Mouse (Mus musculus) heart, postnatal 0 days (tissue): ENCODE measurements around the gene Syncrip. TPM values are rescaled to one million over a fixed set of nuclear protein-coding genes. Genes with fewer than 3 reads are reported as not detected.
A peak's percentile ranks its signal among the peaks of the same experiment; 100 is the strongest.

ENCODE experiments used
- ATAC-seq: fragments of 200-750 bp; cut with Nextera tagmentation; 2 replicates; pipeline ENCODE4 v1.8.0; 2017; ENCODE audit warnings: low read depth, moderate number of reproducible peaks, moderate library complexity; ENCODE audit not compliant: insufficient read depth
- DNase-seq: peaks from one replicate; pipeline ENCODE4 v3.0.0-alpha.2; 2016; ENCODE audit warnings: low spot score
- H3K27ac ChIP-seq: fragments of 300-500 bp; sonication (generic); 2 replicates; pipeline ENCODE4 v1.5.1; 2014; ENCODE audit warnings: low read depth, mild to moderate bottlenecking
- H3K27me3 ChIP-seq: fragments of 300-500 bp; sonication (generic); 2 replicates; pipeline ENCODE4 v1.6.1; 2014; ENCODE audit warnings: low read length, mixed read lengths; ENCODE audit not compliant: control insufficient read depth, insufficient read depth
- H3K36me3 ChIP-seq: fragments of 300-500 bp; sonication (generic); replicated peaks from 2 replicates; pipeline ENCODE4 v1.6.1; 2014; ENCODE audit warnings: low read length, mixed read lengths; ENCODE audit not compliant: control insufficient read depth, insufficient read depth
- H3K4me1 ChIP-seq: fragments of 300-500 bp; sonication (generic); 2 replicates; pipeline ENCODE4 v1.6.1; 2014; ENCODE audit warnings: antibody characterized with exemption; ENCODE audit not compliant: control insufficient read depth, insufficient read depth
- H3K4me2 ChIP-seq: fragments of 300-500 bp; sonication (generic); 2 replicates; pipeline ENCODE4 v1.6.1; 2014; ENCODE audit warnings: low read depth, mild to moderate bottlenecking, low read length, moderate library complexity
- H3K4me3 ChIP-seq: fragments of 300-500 bp; sonication (generic); 2 replicates; pipeline ENCODE4 v1.5.1; 2014; ENCODE audit warnings: low read depth, low read length
- H3K9ac ChIP-seq: fragments of 300-500 bp; sonication (generic); replicated peaks from 2 replicates; pipeline ENCODE4 v1.6.1; 2014; ENCODE audit warnings: low read depth, low read length, mixed read lengths
- H3K9me3 ChIP-seq: fragments of 300-500 bp; sonication (generic); replicated peaks from 2 replicates; pipeline ENCODE4 v1.6.1; 2016; ENCODE audit warnings: low read length; ENCODE audit not compliant: control insufficient read depth
- CTCF ChIP-seq: IDR thresholded peaks from 2 replicates; pipeline ENCODE4 v1.5.1; 2016; ENCODE audit warnings: antibody characterized with exemption, control low read depth, low read depth
- EP300 ChIP-seq: IDR thresholded peaks from 2 replicates; pipeline ENCODE4 v1.6.1; 2016; ENCODE audit warnings: antibody characterized with exemption, low read depth
- WGBS: fragments of 180-500 bp; shearing (Covaris S2); extraction: QIAGEN DNeasy Blood & Tissue Kit; methylation state at CpG from one replicate; pipeline ENCODE4 v1.1.7; 2014; 5-methylcytosine and 5-hydroxymethylcytosine counted together
- polyA plus RNA-seq: library from polyadenylated mRNA; unstranded; fragments of >200 nt; fragmentation: Nextera tagmentation; extraction: Ambion mirVana; gene quantifications from 2 replicates; pipeline ENCODE4 v1.2.1, GENCODE M21; 2015
- total RNA-seq: library from RNA; depleted of rRNA; stranded (reverse); fragments of >200 nt; gene quantifications from 2 replicates; pipeline ENCODE4 v1.2.3, GENCODE M21; 2014; ENCODE audit warnings: low replicate concordance

Syncrip gene
- total and polyA plus RNA-seq, 2 experiments from 2014 or later, result 21.6 to 41.4 TPM

DNA sequence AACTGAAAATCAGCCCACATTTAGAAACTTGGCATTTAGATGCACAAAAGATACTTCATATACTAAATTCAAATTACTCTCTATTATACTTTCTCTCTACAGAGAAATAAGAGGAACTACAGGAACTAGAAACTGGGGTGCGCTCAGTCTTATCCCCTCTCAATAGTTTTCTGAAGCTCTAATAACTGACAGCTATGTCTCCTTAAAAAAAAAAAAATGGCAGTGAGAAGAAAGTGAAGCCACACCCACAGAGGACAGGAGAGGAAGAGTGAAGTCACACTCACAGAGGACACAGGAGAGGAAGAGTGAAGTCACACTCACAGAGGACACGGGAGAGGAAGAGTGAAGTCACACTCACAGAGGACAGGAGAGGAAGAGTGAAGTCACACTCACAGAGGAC, 58.0 kb downstream of the Syncrip start:
- Histone ChIP-seq H3K4me3 (no peak overlapping the region), H3K36me3 (peaks cover 23% of the 10 kb centered on the region), H3K4me2 (no peak overlapping the region), H3K9me3 (0 out of 2 replicates have a peak, but pooled peaks cover 2% of the 10 kb centered on the region), H3K9ac (no peak overlapping the region), H3K4me1 (no peaks in the 10 kb centered on the region), H3K27me3 (no peaks in the 10 kb centered on the region), H3K27ac (no peak overlapping the region)
- TF ChIP-seq EP300 (no peak), CTCF (no peak)
- WGBS, result 68% methylated on average over 2 of the region's 2 CpGs
- ATAC-seq (no peak), DNase-seq (no peak)

GRCm38 (mm10) chr9:88422428-88422827, 59.9 kb downstream of the Syncrip start:
- Histone ChIP-seq H3K4me1 (no peaks in the 10 kb centered on the region), H3K36me3 (peaks cover 34% of the 10 kb centered on the region), H3K9ac (no peak overlapping the region), H3K4me2 (no peak overlapping the region), H3K4me3 (no peak overlapping the region), H3K27ac (no peak overlapping the region), H3K9me3 (0 out of 2 replicates have a peak, but pooled peaks cover 2% of the 10 kb centered on the region), H3K27me3 (no peaks in the 10 kb centered on the region)
- TF ChIP-seq EP300 (no peak), CTCF (no peak)
- ATAC-seq (no peak), DNase-seq (no peak)
- WGBS, result 95% methylated on average over 4 of the region's 4 CpGs

GRCm38 (mm10) chr9:88416752-88417151, 65.6 kb downstream of the Syncrip start:
- WGBS, result 71% methylated on average over 1 of the region's 1 CpGs
- no peak overlapping the region for H3K9ac ChIP-seq
- DNase-seq (no peak), ATAC-seq (no peak)
- no peak overlapping the region for H3K27ac ChIP-seq
- no peaks in the 10 kb centered on the region for H3K27me3 ChIP-seq
- H3K4me1 ChIP-seq, result no peaks in the 10 kb centered on the region
- peaks cover 43% of the 10 kb centered on the region for H3K36me3 ChIP-seq
- no peak for TF ChIP-seq CTCF
- no peak for TF ChIP-seq EP300
- no peak overlapping the region for H3K4me3 ChIP-seq
- no peak overlapping the region for H3K4me2 ChIP-seq
- H3K9me3 ChIP-seq, result no peaks in the 10 kb centered on the region

- no peak overlapping the region for H3K9ac ChIP-seq
- no peak for TF ChIP-seq EP300
- H3K4me3 ChIP-seq, result no peak overlapping the region
- H3K9me3 ChIP-seq, result no peaks in the 10 kb centered on the region
- ATAC-seq (no peak), DNase-seq (no peak)
- no peak overlapping the region for H3K4me2 ChIP-seq
- H3K4me1 ChIP-seq, result no peaks in the 10 kb centered on the region
- peaks cover 45% of the 10 kb centered on the region for H3K36me3 ChIP-seq
- WGBS, result 86% methylated on average over 2 of the region's 2 CpGs
- H3K27me3 ChIP-seq, result no peaks in the 10 kb centered on the region
- H3K27ac ChIP-seq, result no peak overlapping the region
These were observed 72.4 kb downstream of the Syncrip start for GRCm38 (mm10) chr9:88409978-88410377.

DNA sequence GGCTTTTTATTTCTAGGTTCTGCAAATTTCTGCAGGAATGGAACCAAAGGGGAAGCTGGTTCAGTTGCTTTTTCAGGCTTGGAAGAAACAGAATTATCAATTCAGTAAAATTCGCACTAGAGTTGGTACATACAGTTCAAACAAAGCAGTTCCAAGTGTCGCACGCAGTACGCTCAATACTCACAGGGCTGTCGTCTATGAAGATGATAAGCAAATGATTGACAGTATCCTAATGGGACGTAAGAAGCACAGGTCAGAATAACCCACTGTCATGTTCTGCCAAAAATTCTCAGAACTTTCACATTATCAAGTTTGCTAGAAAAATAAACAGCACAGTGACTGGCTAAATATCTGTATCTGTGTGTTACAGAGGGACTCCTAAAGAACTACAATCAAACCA, 77.9 kb downstream of the Syncrip start:
- peak overlapping the region; percentile 21; the same call in 1 of the 2 replicates for H3K4me2 ChIP-seq
- H3K36me3 ChIP-seq, result peaks cover 51% of the 10 kb centered on the region
- H3K9me3 ChIP-seq, result no peaks in the 10 kb centered on the region
- WGBS, result 68% methylated on average over 6 of the region's 6 CpGs
- TF ChIP-seq CTCF, result no peak
- TF ChIP-seq EP300, result no peak
- no peak overlapping the region for H3K9ac ChIP-seq
- H3K4me1 ChIP-seq, result no peaks in the 10 kb centered on the region
- ATAC-seq, result no peak
- no peak overlapping the region for H3K4me3 ChIP-seq
- DNase-seq, result no peak
- H3K27me3 ChIP-seq, result no peaks in the 10 kb centered on the region
- no peak overlapping the region for H3K27ac ChIP-seq

DNA sequence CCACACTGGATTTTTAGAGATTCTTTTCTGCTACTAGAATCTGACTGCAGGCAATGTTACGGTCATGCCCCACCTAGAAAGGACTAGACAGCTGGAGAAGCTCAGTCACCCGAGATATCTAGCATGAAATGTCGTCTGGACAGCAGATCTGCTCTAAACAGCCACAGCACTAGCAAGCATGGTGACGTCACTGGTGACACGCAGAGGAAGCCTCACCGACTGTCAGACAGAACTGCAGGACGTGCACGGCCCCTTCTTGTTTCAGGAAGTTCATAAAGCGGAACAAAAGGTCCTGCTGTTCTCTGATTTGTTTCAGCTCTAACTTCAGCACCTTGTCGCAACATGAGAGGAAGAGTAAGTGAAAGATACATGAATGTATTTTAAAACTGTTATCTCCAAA, 78.3 kb downstream of the Syncrip start:
- H3K27me3 ChIP-seq, result no peaks in the 10 kb centered on the region
- H3K9me3 ChIP-seq, result no peaks in the 10 kb centered on the region
- no peaks in the 10 kb centered on the region for H3K4me1 ChIP-seq
- ATAC-seq (peak; percentile 36; the same call in 1 of the 2 replicates), DNase-seq (peak; percentile 53)
- H3K4me2 ChIP-seq, result peak overlapping the region; percentile 21; the same call in 1 of the 2 replicates
- no peak overlapping the region for H3K9ac ChIP-seq
- peaks cover 46% of the 10 kb centered on the region for H3K36me3 ChIP-seq
- no peak overlapping the region for H3K27ac ChIP-seq
- no peak overlapping the region for H3K4me3 ChIP-seq
- TF ChIP-seq EP300 (no peak), CTCF (no peak)
- 49% methylated on average over 10 of the region's 10 CpGs for WGBS
